Mouse (Mus musculus) C2C12 (cell line): Measurements from ENCODE around the gene Cobl. TPM values are rescaled to one million over a fixed set of nuclear protein-coding genes. Genes with fewer than 3 reads are reported as not detected.

Experiments
- H3K27me3 ChIP-seq: one replicate; pipeline ENCODE4 v1.6.1; 2011; ENCODE audit not compliant: control insufficient read depth, insufficient read depth, insufficient read length
- H3K36me3 ChIP-seq: one replicate; pipeline ENCODE4 v1.6.1; 2011; ENCODE audit not compliant: control insufficient read depth, insufficient read depth
- H3K4me3 ChIP-seq: one replicate; pipeline ENCODE4 v1.5.1; 2011; ENCODE audit warnings: mild to moderate bottlenecking, control low read depth; ENCODE audit not compliant: poor library complexity, insufficient read depth, severe bottlenecking
- H3K79me2 ChIP-seq: one replicate; pipeline ENCODE4 v1.6.1; 2011; ENCODE audit not compliant: control insufficient read depth, insufficient read depth
- H3K79me3 ChIP-seq: one replicate; pipeline ENCODE4 v1.6.1; 2011; ENCODE audit warnings: low read depth, control low read depth
- H3ac ChIP-seq: one replicate; pipeline ENCODE3; 2011; ENCODE audit warnings: low read depth; ENCODE audit not compliant: control insufficient read depth, insufficient read length
- CEBPB ChIP-seq: IDR thresholded peaks from one replicate; pipeline ENCODE4 v1.6.1; 2011; ENCODE audit warnings: low read depth, mild to moderate bottlenecking, control low read depth, moderate library complexity
- CTCF ChIP-seq: IDR thresholded peaks from one replicate; pipeline ENCODE4 v1.5.1; 2011; ENCODE audit not compliant: control insufficient read depth, insufficient read depth, insufficient read length
- FOSL1 ChIP-seq: IDR thresholded peaks from one replicate; pipeline ENCODE4 v1.8.0; 2011; ENCODE audit warnings: mild to moderate bottlenecking, low read length; ENCODE audit not compliant: poor library complexity, insufficient read depth, severe bottlenecking
- MAX ChIP-seq: IDR thresholded peaks from one replicate; pipeline ENCODE4 v1.6.1; 2011; ENCODE audit warnings: mild to moderate bottlenecking, control low read depth
- MYOD1 ChIP-seq: IDR thresholded peaks from one replicate; pipeline ENCODE4 v1.6.1; 2011; ENCODE audit warnings: low read depth; ENCODE audit not compliant: control insufficient read depth, insufficient read length
- MYOG ChIP-seq: IDR thresholded peaks from one replicate; pipeline ENCODE4 v1.6.1; 2011; ENCODE audit not compliant: control insufficient read depth, insufficient read length; ENCODE audit errors: extremely low read depth
- USF1 ChIP-seq: IDR thresholded peaks from one replicate; pipeline ENCODE4 v1.6.1; 2011; ENCODE audit warnings: low read depth, mild to moderate bottlenecking, control low read depth, moderate library complexity
- polyA plus RNA-seq: library from polyadenylated mRNA; unstranded; fragments of >200 nt; fragmentation: generic; extraction: Trizol; gene quantifications from one replicate; pipeline ENCODE4 v1.2.1, GENCODE M21; 2012; ENCODE audit warnings: missing spikeins

Cobl gene
- polyA plus RNA-seq, 1 experiment: 3.8 TPM

- TF ChIP-seq MYOD1 (no peak), USF1 (no peak), FOSL1 (no peak), CEBPB (no peak), CTCF (no peak), MYOG (no peak), MAX (no peak)
- H3K36me3 ChIP-seq: no peaks in the 10 kb centered on the region
- H3K79me3 ChIP-seq: no peaks in the 10 kb centered on the region
These were observed 21.6 kb downstream of the Cobl start for GRCm38 (mm10) chr11:12443185-12443584.

DNA sequence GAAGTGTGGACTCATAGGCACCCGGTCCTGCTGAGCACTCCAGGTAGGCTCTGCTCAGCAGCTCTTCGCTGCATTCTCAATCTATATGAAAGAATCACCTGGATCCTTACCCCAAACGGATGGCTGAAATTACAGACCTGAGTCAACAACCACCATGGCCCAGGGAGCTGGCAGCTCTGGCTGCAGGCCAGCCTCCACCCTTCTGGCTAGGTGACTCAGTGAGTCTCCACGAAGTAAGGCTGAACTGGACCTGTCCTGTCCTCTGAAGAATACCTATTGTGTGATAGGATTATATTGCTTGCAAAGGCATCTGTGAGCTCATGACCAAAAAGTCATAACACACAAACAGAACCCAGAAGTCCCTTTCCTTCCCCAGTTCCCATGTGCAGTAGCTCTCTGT lies 22.5 kb downstream of the Cobl start:
- H3K79me2 ChIP-seq: no peaks in the 10 kb centered on the region
- H3K79me3 ChIP-seq: no peaks in the 10 kb centered on the region
- no peak overlapping the region for H3ac ChIP-seq
- H3K36me3 ChIP-seq: no peaks in the 10 kb centered on the region
- no peak for TF ChIP-seq MAX
- no peak for TF ChIP-seq CEBPB
- no peak for TF ChIP-seq FOSL1
- TF ChIP-seq MYOD1: no peak
- TF ChIP-seq CTCF: no peak
- TF ChIP-seq MYOG: no peak
- TF ChIP-seq USF1: no peak
- no peaks in the 10 kb centered on the region for H3K27me3 ChIP-seq
- no peak overlapping the region for H3K4me3 ChIP-seq

More at GRCm38 (mm10) chr11:12443185-12443584, 21.6 kb downstream of the Cobl start:
- no peak overlapping the region for H3ac ChIP-seq
- H3K4me3 ChIP-seq: no peak overlapping the region
- no peaks in the 10 kb centered on the region for H3K79me2 ChIP-seq
- no peaks in the 10 kb centered on the region for H3K27me3 ChIP-seq

DNA sequence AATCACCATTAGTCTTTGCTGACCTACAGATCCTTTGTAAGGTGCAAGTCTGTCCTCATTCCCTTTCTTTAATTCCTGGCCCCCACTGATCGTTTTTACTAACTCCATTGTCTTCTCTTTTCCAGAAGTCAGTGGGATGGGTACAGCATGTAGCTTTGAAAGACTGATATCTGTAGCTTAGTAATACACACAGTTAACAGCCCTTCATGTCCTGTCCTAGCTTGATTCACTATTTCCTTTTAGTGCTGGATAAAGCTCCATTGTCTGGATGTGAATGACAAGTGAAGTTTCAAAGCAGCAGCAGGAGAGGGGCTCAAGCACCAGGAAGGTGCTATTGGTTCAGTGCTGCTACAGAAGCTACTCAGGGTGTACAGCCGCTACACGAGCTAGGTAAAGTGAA lies 28.9 kb downstream of the Cobl start:
- Histone ChIP-seq H3K79me2 (no peaks in the 10 kb centered on the region), H3K27me3 (no peaks in the 10 kb centered on the region), H3K4me3 (no peak overlapping the region), H3K79me3 (no peaks in the 10 kb centered on the region), H3ac (no peak overlapping the region), H3K36me3 (no peaks in the 10 kb centered on the region)
- TF ChIP-seq CTCF (no peak), MYOD1 (no peak), CEBPB (no peak), MAX (no peak), FOSL1 (no peak), MYOG (no peak), USF1 (no peak)

DNA sequence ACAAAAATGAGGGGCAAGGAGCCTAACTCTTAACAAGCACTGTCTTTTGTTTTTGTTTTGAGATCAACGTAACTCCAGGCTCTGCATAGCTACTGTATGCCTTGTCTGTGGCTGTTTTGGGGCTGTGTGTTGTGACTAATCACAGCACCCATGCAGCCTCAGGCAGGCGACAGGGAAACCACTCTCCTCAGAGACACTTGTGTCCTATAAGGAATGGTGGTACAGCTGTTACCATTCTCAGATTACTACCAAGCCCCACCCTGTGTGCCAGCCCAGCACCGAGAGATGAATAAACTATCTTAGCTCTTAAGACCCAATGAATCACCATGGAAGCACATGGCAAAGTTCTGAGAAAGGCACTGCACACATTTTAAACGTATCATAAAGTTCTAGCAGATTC lies 29.7 kb downstream of the Cobl start:
- Histone ChIP-seq H3K36me3 (no peaks in the 10 kb centered on the region), H3K27me3 (no peaks in the 10 kb centered on the region), H3K79me3 (no peaks in the 10 kb centered on the region), H3K4me3 (no peak overlapping the region), H3K79me2 (no peaks in the 10 kb centered on the region), H3ac (no peak overlapping the region)
- TF ChIP-seq MYOD1: peak; percentile 73
- no peak for TF ChIP-seq USF1
- TF ChIP-seq MAX: peak; percentile 26

DNA sequence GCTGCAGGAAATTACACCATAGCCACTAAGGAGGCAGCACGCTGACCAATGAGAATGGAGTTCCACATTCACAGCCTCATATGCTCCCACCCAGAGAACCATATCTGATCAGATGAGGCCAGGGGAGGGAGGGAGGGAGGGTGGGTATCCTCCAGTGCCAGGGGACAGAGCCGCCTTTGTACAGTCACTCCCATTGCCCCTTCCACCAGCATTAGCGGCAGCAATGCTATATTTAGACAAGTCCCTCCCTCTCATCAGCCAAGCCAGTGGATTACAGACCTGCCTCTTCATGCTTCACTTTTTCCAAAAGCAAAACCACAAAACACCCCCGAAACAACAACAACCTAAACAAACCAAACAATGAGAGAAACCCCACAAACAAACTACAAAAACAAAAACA lies 30.2 kb downstream of the Cobl start:
- no peaks in the 10 kb centered on the region for H3K79me2 ChIP-seq
- H3ac ChIP-seq: no peak overlapping the region
- no peaks in the 10 kb centered on the region for H3K36me3 ChIP-seq
- no peaks in the 10 kb centered on the region for H3K79me3 ChIP-seq
- TF ChIP-seq USF1: no peak
- no peak for TF ChIP-seq FOSL1
- no peak for TF ChIP-seq MYOD1
- no peak for TF ChIP-seq MYOG
- TF ChIP-seq CTCF: no peak
- TF ChIP-seq MAX: no peak
- no peak for TF ChIP-seq CEBPB
- no peak overlapping the region for H3K4me3 ChIP-seq
- no peaks in the 10 kb centered on the region for H3K27me3 ChIP-seq

DNA sequence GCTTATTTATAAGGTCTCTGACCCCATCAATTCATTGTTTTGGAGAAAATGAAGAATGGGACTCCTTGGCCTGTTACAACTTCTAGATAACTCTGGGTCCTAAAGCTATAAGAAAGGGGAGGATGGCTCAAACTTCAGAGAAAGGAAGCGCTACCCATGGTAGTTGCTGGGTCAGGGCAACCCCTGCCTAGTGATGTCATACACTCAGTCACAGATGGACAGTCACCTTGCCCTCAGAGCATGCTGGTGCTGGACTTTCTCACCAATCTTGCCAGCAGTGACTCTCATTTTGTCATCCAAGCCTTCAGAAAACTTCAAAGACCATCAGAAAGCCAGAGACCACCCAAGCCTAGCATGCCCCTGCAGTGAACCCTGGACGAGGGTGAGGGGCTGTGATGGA lies 32.8 kb downstream of the Cobl start:
- Histone ChIP-seq H3K4me3 (no peak overlapping the region), H3ac (no peak overlapping the region), H3K79me3 (no peaks in the 10 kb centered on the region), H3K79me2 (no peaks in the 10 kb centered on the region), H3K36me3 (no peaks in the 10 kb centered on the region), H3K27me3 (no peaks in the 10 kb centered on the region)
- no peak for TF ChIP-seq CEBPB
- no peak for TF ChIP-seq MYOD1
- TF ChIP-seq FOSL1: no peak
- no peak for TF ChIP-seq MYOG
- TF ChIP-seq CTCF: no peak
- TF ChIP-seq MAX: no peak
- no peak for TF ChIP-seq USF1
